Mouse (Mus musculus) heart, adult 2 months (tissue): ENCODE data around the gene Klhl40.

Source experiments
- CTCF ChIP-seq: fragments of 200-600 bp; IDR thresholded peaks from 2 replicates; pipeline ENCODE4 v1.8.1; 2022; ENCODE audit warnings: antibody characterized with exemption, mild to moderate bottlenecking, moderate library complexity
- POLR2A ChIP-seq: fragments of 200-500 bp; IDR thresholded peaks from 2 replicates; pipeline ENCODE4 v1.6.1; 2011; ENCODE audit warnings: mild to moderate bottlenecking, low read depth, low read length, control low read depth; ENCODE audit not compliant: insufficient read depth

- TF ChIP-seq POLR2A (no peak), CTCF (no peak)
Measured at GRCm38 (mm10) chr9:121786359-121786758, 9.0 kb downstream of the Klhl40 start.
